Mouse (Mus musculus): Measurements from ENCODE around the gene Galnt11. TPM values are rescaled to one million over a fixed set of nuclear protein-coding genes. Genes with fewer than 3 reads are reported as not detected.
A peak's percentile ranks its signal among the peaks of the same experiment; 100 is the strongest.
"Not testable (repeated sequence)": the region's sequence is repeated elsewhere in the genome, so short reads cannot be mapped to it uniquely, and the experiment has no call there.

Galnt11 gene
- polyA plus RNA-seq (2016; fragmentation: Nextera tagmentation; extraction: Ambion mirVana): 40.6 and 42.5 TPM in 2 replicates

- H3K9ac ChIP-seq (replicated peaks): peak within 1 kb of the TSS; percentile 74
- no peak for ATAC-seq (ENCODE audit: low FRiP score, low read depth)
- no peaks in the 10 kb centered on the region for H3K27me3 ChIP-seq
- peak within 1 kb of the TSS; percentile 61 for H3K4me2 ChIP-seq (replicated peaks)
- H3K36me3 ChIP-seq: no peaks in the 10 kb centered on the region
- no peaks in the 10 kb centered on the region for H3K9me3 ChIP-seq
- WGBS: 90% methylated on average over 3 of the region's 3 CpGs
- H3K4me3 ChIP-seq: peak within 1 kb of the TSS; percentile 59
- peaks cover 8% of the 10 kb centered on the region for H3K4me1 ChIP-seq
- peak within 1 kb of the TSS; percentile 76 for H3K27ac ChIP-seq (replicated peaks)
Measured at GRCm38 (mm10) chr5:25221604-25222003, at the start of gene Galnt11. Gene Galnt11 (plus strand): TSS chr5:25221904.

GRCm38 (mm10) chr5:25177937-25178336, 43.8 kb upstream of the Galnt11 start:
- not testable (repeated sequence) for H3K27ac ChIP-seq (replicated peaks)
- 92% methylated on average over 5 of the region's 5 CpGs for WGBS

DNA sequence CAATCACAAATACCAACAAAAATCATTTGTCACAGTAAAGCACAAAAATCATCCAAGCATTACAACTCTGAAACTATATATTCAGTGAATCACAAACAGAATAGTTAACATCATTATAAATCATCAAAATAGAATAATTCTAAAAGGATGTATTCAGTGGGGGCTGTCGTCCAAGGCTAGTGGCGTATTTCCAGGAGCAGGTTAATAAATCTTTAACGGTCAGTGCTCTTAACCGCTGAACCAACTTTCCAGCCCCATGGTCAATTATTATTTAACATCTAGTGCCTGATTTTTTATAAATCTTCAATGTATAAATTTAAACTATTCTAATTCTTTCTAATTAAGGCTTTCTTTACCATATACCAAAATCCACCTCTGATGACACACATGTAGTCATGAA, 43.2 kb upstream of the Galnt11 start:
- H3K27ac ChIP-seq (replicated peaks); H3K9ac ChIP-seq (replicated peaks); H3K36me3 ChIP-seq; H3K9me3 ChIP-seq; ATAC-seq (ENCODE audit: low FRiP score, low read depth); H3K4me1 ChIP-seq; H3K4me2 ChIP-seq (replicated peaks); H3K4me3 ChIP-seq; H3K27me3 ChIP-seq: not testable (repeated sequence)
- WGBS: 93% methylated on average over 4 of the region's 4 CpGs

More at GRCm38 (mm10) chr5:25177937-25178336, 43.8 kb upstream of the Galnt11 start:
- not testable (repeated sequence) for H3K27me3 ChIP-seq; H3K4me1 ChIP-seq; H3K4me2 ChIP-seq (replicated peaks); H3K9ac ChIP-seq (replicated peaks); H3K4me3 ChIP-seq; ATAC-seq (ENCODE audit: low FRiP score, low read depth); H3K36me3 ChIP-seq; H3K9me3 ChIP-seq

- H3K4me2 ChIP-seq (replicated peaks): no peak overlapping the region
- no peaks in the 10 kb centered on the region for H3K27me3 ChIP-seq
- no peaks in the 10 kb centered on the region for H3K36me3 ChIP-seq
- no peak for ATAC-seq (ENCODE audit: low FRiP score, low read depth)
- 0 out of 2 replicates have a peak, but pooled peaks cover 2% of the 10 kb centered on the region for H3K9me3 ChIP-seq
- H3K9ac ChIP-seq (replicated peaks): no peak overlapping the region
- no peak overlapping the region for H3K27ac ChIP-seq (replicated peaks)
- WGBS: 93% methylated on average over 4 of the region's 4 CpGs
- 0 out of 2 replicates have a peak, but pooled peaks cover 3% of the 10 kb centered on the region for H3K4me1 ChIP-seq
- H3K4me3 ChIP-seq: no peak overlapping the region
Measured at GRCm38 (mm10) chr5:25179284-25179683, 42.4 kb upstream of the Galnt11 start.

DNA sequence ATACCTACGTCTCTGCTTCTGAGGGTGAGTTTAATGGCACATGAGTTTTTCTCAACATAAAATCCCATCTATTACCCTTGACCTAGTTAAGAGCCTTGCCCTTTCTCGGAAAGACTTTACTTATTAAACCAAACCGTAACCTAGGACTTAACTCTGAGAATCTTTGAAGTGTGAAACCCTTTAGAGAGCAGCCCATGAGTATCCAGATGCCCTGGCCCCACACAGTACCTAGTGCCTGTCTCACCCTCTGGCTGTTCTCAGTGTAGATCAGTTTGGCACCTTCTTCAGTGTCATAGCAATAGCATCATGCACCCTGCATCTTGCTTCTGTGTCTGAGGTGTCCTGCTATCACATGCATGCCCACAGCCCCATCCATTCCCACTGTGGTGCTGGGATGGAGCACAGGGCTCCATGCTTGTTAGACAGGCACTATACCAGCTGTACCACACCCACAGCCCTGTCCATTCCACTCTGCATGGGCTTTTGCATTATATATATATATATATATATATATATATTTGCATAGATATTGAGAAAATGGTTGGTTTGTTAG, 41.7 kb upstream of the Galnt11 start:
- no peak overlapping the region for H3K4me3 ChIP-seq
- no peak overlapping the region for H3K27ac ChIP-seq (replicated peaks)
- H3K9me3 ChIP-seq: 0 out of 2 replicates have a peak, but pooled peaks cover 2% of the 10 kb centered on the region
- H3K4me1 ChIP-seq: 0 out of 2 replicates have a peak, but pooled peaks cover 3% of the 10 kb centered on the region
- WGBS: 84% methylated on average over 3 of the region's 3 CpGs
- H3K4me2 ChIP-seq (replicated peaks): no peak overlapping the region
- H3K36me3 ChIP-seq: no peaks in the 10 kb centered on the region
- no peak for ATAC-seq (ENCODE audit: low FRiP score, low read depth)
- H3K9ac ChIP-seq (replicated peaks): no peak overlapping the region
- H3K27me3 ChIP-seq: no peaks in the 10 kb centered on the region

GRCm38 (mm10) chr5:25181004-25181531, 40.6 kb upstream of the Galnt11 start, which contains the start of gene Galntl5:
Gene Galntl5 (plus strand): TSS chr5:25181460.
- Histone ChIP-seq H3K4me1 (0 out of 2 replicates have a peak, but pooled peaks cover 3% of the 10 kb centered on the region), H3K9me3 (0 out of 2 replicates have a peak, but pooled peaks cover 2% of the 10 kb centered on the region), H3K27ac (replicated peaks) (no peak within 1 kb of the TSS), H3K4me2 (replicated peaks) (no peak within 1 kb of the TSS), H3K27me3 (no peaks in the 10 kb centered on the region), H3K9ac (replicated peaks) (no peak within 1 kb of the TSS), H3K4me3 (no peak within 1 kb of the TSS), H3K36me3 (no peaks in the 10 kb centered on the region)
- no peak for ATAC-seq (ENCODE audit: low FRiP score, low read depth)
- 88% methylated on average over 1 of the region's 1 CpGs for WGBS

DNA sequence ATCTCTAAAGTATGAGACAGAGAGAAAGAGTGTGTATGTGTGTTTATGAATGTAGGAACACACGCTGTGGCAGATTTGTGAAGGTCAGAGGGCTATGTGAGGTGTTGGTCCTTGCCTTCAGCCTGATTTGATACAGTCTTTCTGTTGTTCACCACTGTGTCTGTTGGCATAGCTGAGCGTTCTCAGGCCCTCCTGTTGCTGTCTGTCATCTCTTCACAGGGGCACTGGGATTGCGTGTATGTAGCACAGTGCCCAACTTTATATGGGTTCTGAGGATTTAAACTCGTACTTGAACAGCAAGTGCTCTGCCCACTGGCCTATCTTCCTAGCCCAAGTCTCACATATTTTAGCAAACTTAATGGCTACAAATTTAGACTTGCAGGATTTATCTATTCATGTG, 38.1 kb upstream of the Galnt11 start:
- Histone ChIP-seq H3K27me3 (no peaks in the 10 kb centered on the region), H3K4me1 (0 out of 2 replicates have a peak, but pooled peaks cover 3% of the 10 kb centered on the region), H3K27ac (replicated peaks) (no peak overlapping the region), H3K36me3 (no peaks in the 10 kb centered on the region), H3K9me3 (0 out of 2 replicates have a peak, but pooled peaks cover 2% of the 10 kb centered on the region), H3K4me3 (no peak overlapping the region), H3K4me2 (replicated peaks) (no peak overlapping the region), H3K9ac (replicated peaks) (no peak overlapping the region)
- ATAC-seq (ENCODE audit: low FRiP score, low read depth): no peak
- WGBS: 86% methylated on average over 4 of the region's 4 CpGs

- H3K4me1 ChIP-seq: 0 out of 2 replicates have a peak, but pooled peaks cover 3% of the 10 kb centered on the region
- H3K36me3 ChIP-seq: no peaks in the 10 kb centered on the region
- no peak for ATAC-seq (ENCODE audit: low FRiP score, low read depth)
- WGBS: 49% methylated on average over 2 of the region's 2 CpGs
- no peak overlapping the region for H3K4me2 ChIP-seq (replicated peaks)
- no peak overlapping the region for H3K27ac ChIP-seq (replicated peaks)
- no peak overlapping the region for H3K4me3 ChIP-seq
- no peaks in the 10 kb centered on the region for H3K9me3 ChIP-seq
- H3K9ac ChIP-seq (replicated peaks): no peak overlapping the region
- no peaks in the 10 kb centered on the region for H3K27me3 ChIP-seq
Measured at GRCm38 (mm10) chr5:25184594-25184993, 37.1 kb upstream of the Galnt11 start.

GRCm38 (mm10) chr5:25187727-25188126, 34.0 kb upstream of the Galnt11 start:
- Histone ChIP-seq H3K9ac (replicated peaks) (no peak overlapping the region), H3K4me1 (0 out of 2 replicates have a peak, but pooled peaks cover 3% of the 10 kb centered on the region), H3K27me3 (no peaks in the 10 kb centered on the region), H3K36me3 (no peaks in the 10 kb centered on the region), H3K4me2 (replicated peaks) (no peak overlapping the region), H3K9me3 (no peaks in the 10 kb centered on the region), H3K27ac (replicated peaks) (no peak overlapping the region), H3K4me3 (no peak overlapping the region)
- ATAC-seq (ENCODE audit: low FRiP score, low read depth): no peak

GRCm38 (mm10) chr5:25188802-25189201, 32.9 kb upstream of the Galnt11 start:
- WGBS: 60% methylated on average over 1 of the region's 1 CpGs
- Histone ChIP-seq H3K36me3 (no peaks in the 10 kb centered on the region), H3K4me3 (no peak overlapping the region), H3K4me2 (replicated peaks) (no peak overlapping the region), H3K27me3 (no peaks in the 10 kb centered on the region), H3K9ac (replicated peaks) (no peak overlapping the region), H3K27ac (replicated peaks) (no peak overlapping the region), H3K9me3 (no peaks in the 10 kb centered on the region), H3K4me1 (0 out of 2 replicates have a peak, but pooled peaks cover 1% of the 10 kb centered on the region)
- no peak for ATAC-seq (ENCODE audit: low FRiP score, low read depth)

DNA sequence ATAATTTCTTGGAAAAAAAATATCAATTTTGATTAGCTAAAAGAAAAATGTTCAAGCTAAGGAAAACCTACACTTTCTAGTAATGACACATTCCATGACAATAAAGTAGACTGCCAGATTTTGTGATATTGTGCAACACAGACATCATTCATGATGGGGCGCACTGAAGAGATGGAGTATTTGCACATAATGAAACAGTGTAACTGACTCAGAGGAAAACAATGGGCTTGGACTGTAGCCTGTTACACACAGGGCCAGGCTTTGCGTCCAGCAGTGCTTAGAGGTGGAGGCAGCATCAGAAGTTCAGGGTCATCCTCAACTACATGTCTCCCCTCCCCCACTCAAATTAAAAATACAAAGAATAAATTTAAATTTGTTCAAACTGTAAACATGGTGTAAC, 31.2 kb upstream of the Galnt11 start:
- WGBS: 87% methylated on average over 2 of the region's 2 CpGs
- no peak overlapping the region for H3K4me2 ChIP-seq (replicated peaks)
- H3K9ac ChIP-seq (replicated peaks): no peak overlapping the region
- no peaks in the 10 kb centered on the region for H3K9me3 ChIP-seq
- no peaks in the 10 kb centered on the region for H3K27me3 ChIP-seq
- no peaks in the 10 kb centered on the region for H3K36me3 ChIP-seq
- no peaks in the 10 kb centered on the region for H3K4me1 ChIP-seq
- no peak overlapping the region for H3K27ac ChIP-seq (replicated peaks)
- no peak overlapping the region for H3K4me3 ChIP-seq
- ATAC-seq (ENCODE audit: low FRiP score, low read depth): no peak

DNA sequence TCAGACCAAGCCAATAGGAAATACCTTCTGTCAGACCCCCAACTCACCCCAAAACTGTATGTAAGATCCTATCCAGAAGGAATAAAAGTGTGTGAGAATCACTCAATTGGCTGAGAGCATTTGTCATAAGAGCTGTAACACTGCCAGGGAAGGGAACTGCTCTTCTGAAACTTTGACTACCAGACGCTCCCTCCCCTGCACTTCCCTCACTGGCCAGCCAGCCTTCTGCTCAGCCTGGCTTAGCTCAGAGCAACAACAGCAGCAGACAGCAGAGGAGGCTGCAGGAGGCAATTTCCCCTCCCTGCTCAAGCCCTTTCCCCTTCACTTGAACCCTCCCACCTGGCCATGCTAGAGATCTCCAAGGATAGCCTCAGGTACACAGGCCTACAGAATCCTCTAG, 9.8 kb upstream of the Galnt11 start:
- Histone ChIP-seq H3K36me3 (no peaks in the 10 kb centered on the region), H3K9ac (replicated peaks) (no peak overlapping the region), H3K9me3 (no peaks in the 10 kb centered on the region), H3K4me3 (no peak overlapping the region), H3K27me3 (no peaks in the 10 kb centered on the region), H3K27ac (replicated peaks) (no peak overlapping the region), H3K4me2 (replicated peaks) (no peak overlapping the region), H3K4me1 (no peaks in the 10 kb centered on the region)
- ATAC-seq (ENCODE audit: low FRiP score, low read depth): no peak
- 88% methylated on average over 1 of the region's 1 CpGs for WGBS
